Mouse (Mus musculus) lung, embryonic 14.5 days (tissue): ENCODE data around the gene Ldlr. TPM values are rescaled to one million over a fixed set of nuclear protein-coding genes. Genes with fewer than 3 reads are reported as not detected.

Source experiments
- ATAC-seq: fragments of 200-750 bp; cut with Nextera tagmentation; 2 replicates; pipeline ENCODE4 v1.8.0; 2017; ENCODE audit warnings: mild to moderate bottlenecking, moderate TSS enrichment, moderate library complexity; ENCODE audit not compliant: insufficient read depth
- DNase-seq: peaks from one replicate; pipeline ENCODE4 v3.0.0-alpha.2; 2015
- H3K27ac ChIP-seq: fragments of 300-500 bp; sonication (generic); 2 replicates; pipeline ENCODE4 v1.5.1; 2014; ENCODE audit warnings: low read depth, mild to moderate bottlenecking, moderate library complexity
- H3K27me3 ChIP-seq: fragments of 300-500 bp; sonication (generic); 2 replicates; pipeline ENCODE4 v1.6.1; 2014; ENCODE audit warnings: low read length, control low read depth; ENCODE audit not compliant: insufficient read depth
- H3K36me3 ChIP-seq: fragments of 300-500 bp; sonication (generic); 2 replicates; pipeline ENCODE4 v1.6.1; 2014; ENCODE audit warnings: control low read depth; ENCODE audit not compliant: insufficient read depth
- H3K4me1 ChIP-seq: fragments of 300-500 bp; sonication (generic); 2 replicates; pipeline ENCODE4 v1.6.1; 2014; ENCODE audit warnings: antibody characterized with exemption, control low read depth; ENCODE audit not compliant: insufficient read depth
- H3K4me2 ChIP-seq: fragments of 300-500 bp; sonication (generic); 2 replicates; pipeline ENCODE4 v1.6.1; 2014; ENCODE audit warnings: mild to moderate bottlenecking
- H3K4me3 ChIP-seq: fragments of 300-500 bp; sonication (generic); 2 replicates; pipeline ENCODE4 v1.5.1; 2014; ENCODE audit warnings: low read depth, low read length
- H3K9ac ChIP-seq: fragments of 300-500 bp; sonication (generic); 2 replicates; pipeline ENCODE4 v1.6.1; 2014
- H3K9me3 ChIP-seq: fragments of 300-500 bp; sonication (generic); 2 replicates; pipeline ENCODE4 v1.6.1; 2016; ENCODE audit warnings: low read depth, low read length, control low read depth
- CTCF ChIP-seq: IDR thresholded peaks from 2 replicates; pipeline ENCODE4 v1.5.1; 2016; ENCODE audit warnings: antibody characterized with exemption, low read depth
- WGBS: fragments of 180-500 bp; shearing (Covaris S2); extraction: QIAGEN DNeasy Blood & Tissue Kit; methylation state at CpG from one replicate; pipeline ENCODE4 v1.1.7; 2014; 5-methylcytosine and 5-hydroxymethylcytosine counted together
- polyA plus RNA-seq: library from polyadenylated mRNA; unstranded; fragments of >200 nt; fragmentation: Nextera tagmentation; extraction: Ambion mirVana; gene quantifications from 2 replicates; pipeline ENCODE4 v1.2.1, GENCODE M21; 2014

Ldlr gene
- polyA plus RNA-seq, 1 experiment from 2014 or later = 24.4 TPM

GRCm38 (mm10) chr9:21747238-21747774 lies 24.0 kb downstream of the Ldlr start:
- H3K4me3 ChIP-seq = no peak overlapping the region
- 0 out of 2 replicates have a peak, but pooled peaks cover 3% of the 10 kb centered on the region for H3K4me1 ChIP-seq
- peak overlapping the region; percentile 77; the same call in 1 of the 2 replicates for H3K27ac ChIP-seq
- H3K27me3 ChIP-seq = no peaks in the 10 kb centered on the region
- 87% methylated on average over 3 of the region's 3 CpGs for WGBS
- H3K4me2 ChIP-seq = no peak overlapping the region
- DNase-seq (no peak), ATAC-seq (no peak)
- H3K9ac ChIP-seq = no peak overlapping the region
- TF ChIP-seq CTCF = no peak
- peaks cover 80% of the 10 kb centered on the region for H3K36me3 ChIP-seq
- no peaks in the 10 kb centered on the region for H3K9me3 ChIP-seq

GRCm38 (mm10) chr9:21748033-21748432 lies 24.8 kb downstream of the Ldlr start:
- Histone ChIP-seq H3K4me3 (no peak overlapping the region), H3K36me3 (peaks cover 73% of the 10 kb centered on the region), H3K27me3 (no peaks in the 10 kb centered on the region), H3K27ac (peak overlapping the region; percentile 77; the same call in 1 of the 2 replicates), H3K4me1 (0 out of 2 replicates have a peak, but pooled peaks cover 3% of the 10 kb centered on the region), H3K9ac (no peak overlapping the region; the same call in 1 of the 2 replicates), H3K9me3 (no peaks in the 10 kb centered on the region), H3K4me2 (no peak overlapping the region)
- DNase-seq (peak; percentile 89), ATAC-seq (peak; percentile 85)
- WGBS = 20% methylated on average over 7 of the region's 7 CpGs
- no peak for TF ChIP-seq CTCF

GRCm38 (mm10) chr9:21748491-21748890 lies 25.2 kb downstream of the Ldlr start:
- no peak for TF ChIP-seq CTCF
- Histone ChIP-seq H3K4me2 (no peak overlapping the region), H3K36me3 (peaks cover 72% of the 10 kb centered on the region), H3K4me3 (no peak overlapping the region), H3K4me1 (0 out of 2 replicates have a peak, but pooled peaks cover 3% of the 10 kb centered on the region), H3K9me3 (no peaks in the 10 kb centered on the region), H3K27ac (peak overlapping the region; percentile 77; the same call in 1 of the 2 replicates), H3K27me3 (no peaks in the 10 kb centered on the region), H3K9ac (no peak overlapping the region)
- ATAC-seq = no peak
- WGBS = 62% methylated on average over 10 of the region's 10 CpGs
- no peak for DNase-seq

- DNase-seq = no peak
- no peak for ATAC-seq
- 76% methylated on average over 6 of the region's 6 CpGs for WGBS
- Histone ChIP-seq H3K9me3 (no peaks in the 10 kb centered on the region), H3K4me3 (no peak overlapping the region), H3K36me3 (peaks cover 68% of the 10 kb centered on the region), H3K9ac (no peak overlapping the region), H3K27ac (peak overlapping the region; percentile 75; the same call in 1 of the 2 replicates), H3K4me1 (peaks cover 10% of the 10 kb centered on the region), H3K4me2 (no peak overlapping the region), H3K27me3 (no peaks in the 10 kb centered on the region)
- TF ChIP-seq CTCF = no peak
Observed at GRCm38 (mm10) chr9:21749382-21750118, 26.3 kb downstream of the Ldlr start.

- 70% methylated on average over 3 of the region's 3 CpGs for WGBS
- Histone ChIP-seq H3K4me2 (no peak overlapping the region), H3K9ac (no peak overlapping the region), H3K4me1 (peaks cover 10% of the 10 kb centered on the region), H3K4me3 (no peak overlapping the region), H3K27me3 (no peaks in the 10 kb centered on the region), H3K36me3 (peaks cover 66% of the 10 kb centered on the region), H3K27ac (peak overlapping the region; percentile 75), H3K9me3 (no peaks in the 10 kb centered on the region)
- TF ChIP-seq CTCF = no peak
- DNase-seq = peak; percentile 26
- ATAC-seq = no peak
Observed at GRCm38 (mm10) chr9:21750370-21750769, 27.1 kb downstream of the Ldlr start.

- Histone ChIP-seq H3K36me3 (peaks cover 64% of the 10 kb centered on the region), H3K4me3 (no peak overlapping the region), H3K4me1 (peaks cover 10% of the 10 kb centered on the region), H3K9ac (no peak overlapping the region), H3K4me2 (no peak overlapping the region), H3K27ac (0 out of 2 replicates have a peak overlapping the region, but pooled peaks have one; percentile 4), H3K27me3 (no peaks in the 10 kb centered on the region), H3K9me3 (no peaks in the 10 kb centered on the region)
- no peak for ATAC-seq
- WGBS = 56% methylated on average over 6 of the region's 6 CpGs
- no peak for DNase-seq
- TF ChIP-seq CTCF = peak; percentile 33; the same call in 1 of the 2 replicates
Observed at GRCm38 (mm10) chr9:21751347-21751746, 28.1 kb downstream of the Ldlr start.

GRCm38 (mm10) chr9:21752252-21752792 lies 29.0 kb downstream of the Ldlr start:
- Histone ChIP-seq H3K9ac (no peak overlapping the region), H3K4me1 (peaks cover 10% of the 10 kb centered on the region), H3K4me2 (no peak overlapping the region), H3K27ac (peak overlapping the region; percentile 67; the same call in 1 of the 2 replicates), H3K36me3 (peaks cover 62% of the 10 kb centered on the region), H3K4me3 (no peak overlapping the region), H3K27me3 (no peaks in the 10 kb centered on the region), H3K9me3 (no peaks in the 10 kb centered on the region)
- TF ChIP-seq CTCF = no peak
- WGBS = 41% methylated on average over 10 of the region's 10 CpGs
- ATAC-seq (no peak), DNase-seq (peak; percentile 49)
